Mouse (Mus musculus) hindbrain, embryonic 10.5 days (tissue): ENCODE data around the gene Agxt. TPM values are rescaled to one million over a fixed set of nuclear protein-coding genes. Genes with fewer than 3 reads are reported as not detected.

Source experiments
- DNase-seq: peaks from one replicate; pipeline ENCODE4 v3.0.0-alpha.2; 2017; ENCODE audit warnings: low spot score
- H3K27ac ChIP-seq: fragments of 300-500 bp; sonication (generic); 2 replicates; pipeline ENCODE4 v1.5.1; 2016; ENCODE audit warnings: mild to moderate bottlenecking, moderate library complexity
- H3K27me3 ChIP-seq: fragments of 300-500 bp; sonication (generic); 2 replicates; pipeline ENCODE4 v1.6.1; 2016; ENCODE audit warnings: mild to moderate bottlenecking; ENCODE audit not compliant: poor library complexity, insufficient read depth, severe bottlenecking
- H3K36me3 ChIP-seq: fragments of 300-500 bp; sonication (generic); 2 replicates; pipeline ENCODE4 v1.6.1; 2016; ENCODE audit warnings: mild to moderate bottlenecking, moderate library complexity
- H3K4me1 ChIP-seq: fragments of 300-500 bp; sonication (generic); replicated peaks from 2 replicates; pipeline ENCODE4 v1.6.1; 2016; ENCODE audit warnings: mild to moderate bottlenecking
- H3K4me3 ChIP-seq: fragments of 300-500 bp; sonication (generic); 2 replicates; pipeline ENCODE4 v1.5.1; 2016; ENCODE audit warnings: mild to moderate bottlenecking, moderate library complexity
- H3K9me3 ChIP-seq: fragments of 300-500 bp; sonication (generic); 2 replicates; pipeline ENCODE4 v1.6.1; 2016; ENCODE audit warnings: mild to moderate bottlenecking, moderate library complexity
- WGBS: fragments of 180-500 bp; shearing (Covaris S2); methylation state at CpG from one replicate; pipeline ENCODE4 v1.1.7; 2016; 5-methylcytosine and 5-hydroxymethylcytosine counted together
- polyA plus RNA-seq: library from polyadenylated mRNA; unstranded; fragments of >200 nt; fragmentation: Nextera tagmentation; extraction: Ambion mirVana; gene quantifications from 2 replicates; pipeline ENCODE4 v1.2.1, GENCODE M21; 2016

The Agxt gene
- polyA plus RNA-seq: not detected in 2 replicates

DNA sequence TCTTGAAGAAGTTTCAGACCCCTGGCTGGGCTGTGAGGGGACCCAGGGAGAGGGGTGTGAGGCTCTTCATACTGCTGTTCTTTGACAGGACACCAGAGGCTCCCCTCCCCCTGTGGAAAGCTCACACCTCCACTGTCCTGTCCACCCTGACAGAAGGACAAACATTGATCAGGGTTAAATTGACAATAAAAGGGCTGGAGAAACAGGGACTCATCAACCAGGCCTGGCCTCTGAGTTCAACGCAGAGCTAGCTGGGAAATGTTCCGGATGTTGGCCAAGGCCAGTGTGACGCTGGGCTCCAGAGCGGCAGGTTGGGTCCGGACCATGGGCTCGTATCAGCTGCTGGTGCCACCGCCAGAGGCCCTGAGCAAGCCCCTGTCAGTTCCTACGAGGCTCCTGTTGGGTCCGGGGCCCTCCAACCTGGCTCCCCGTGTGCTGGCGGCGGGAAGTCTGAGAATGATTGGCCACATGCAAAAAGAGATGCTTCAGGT lies at the start of gene Agxt:
Agxt (plus strand) TSS at position 205 of the 491 bp plus-strand sequence.
- DNase-seq: no peak

GRCm38 (mm10) chr1:93092582-93092981 lies 42.5 kb upstream of the Agxt start:
- Histone ChIP-seq H3K36me3 (peaks cover 13% of the 10 kb centered on the region), H3K27ac (no peak overlapping the region), H3K4me3 (no peak overlapping the region), H3K27me3 (no peaks in the 10 kb centered on the region), H3K4me1 (peaks cover 16% of the 10 kb centered on the region), H3K9me3 (no peaks in the 10 kb centered on the region)
- WGBS: 98% methylated on average over 3 of the region's 3 CpGs
- no peak for DNase-seq

More for the DNA sequence above, at the start of gene Agxt:
- Histone ChIP-seq H3K36me3 (no peaks in the 10 kb centered on the region), H3K9me3 (no peaks in the 10 kb centered on the region), H3K27me3 (no peaks in the 10 kb centered on the region), H3K4me3 (no peak within 1 kb of the TSS), H3K4me1 (peaks cover 8% of the 10 kb centered on the region; the same call in 1 of the 2 replicates), H3K27ac (no peak within 1 kb of the TSS)
- 88% methylated on average over 12 of the region's 12 CpGs for WGBS

DNA sequence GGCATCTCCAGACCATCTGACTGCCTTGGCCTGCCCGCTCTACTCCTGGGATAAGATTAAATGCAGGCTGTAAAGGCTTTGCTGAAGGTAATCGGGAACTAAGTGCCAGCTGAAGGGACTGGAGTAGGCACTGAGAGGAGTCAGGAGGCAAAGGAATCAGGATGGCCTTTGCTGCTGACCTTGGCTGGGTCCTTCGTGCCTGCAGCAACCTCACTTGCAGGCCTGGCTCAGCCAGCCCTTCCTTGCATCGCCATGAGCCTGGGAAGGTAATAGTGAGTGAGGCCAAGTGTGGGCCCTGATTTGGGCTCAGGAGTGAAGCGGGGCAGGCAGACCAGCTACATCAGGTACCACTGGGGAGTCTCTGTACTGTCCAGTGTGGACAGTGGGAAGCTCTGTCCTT lies 36.1 kb upstream of the Agxt start:
- no peak overlapping the region for H3K4me3 ChIP-seq
- no peak overlapping the region for H3K27ac ChIP-seq
- no peaks in the 10 kb centered on the region for H3K9me3 ChIP-seq
- 87% methylated on average over 5 of the region's 5 CpGs for WGBS
- peaks cover 56% of the 10 kb centered on the region for H3K27me3 ChIP-seq
- DNase-seq: no peak
- H3K36me3 ChIP-seq: 0 out of 2 replicates have a peak, but pooled peaks cover 5% of the 10 kb centered on the region
- peaks cover 52% of the 10 kb centered on the region for H3K4me1 ChIP-seq

DNA sequence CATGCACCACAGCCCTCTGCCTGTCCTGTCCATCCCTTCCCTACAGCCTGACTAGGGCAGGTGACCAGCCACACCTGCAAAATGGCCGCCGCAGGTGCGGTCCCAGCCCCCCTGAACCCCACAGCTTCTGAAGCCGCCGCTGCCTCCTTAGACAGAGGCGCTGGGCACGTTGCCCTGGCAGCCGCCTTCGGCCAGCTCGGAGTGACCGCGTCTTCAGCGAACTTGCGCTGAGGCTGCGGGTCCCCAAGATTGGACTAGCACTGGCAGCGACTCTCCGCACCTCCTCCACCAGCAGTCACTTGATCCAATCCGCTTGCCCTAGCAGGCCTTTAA lies 34.8 kb upstream of the Agxt start:
- DNase-seq: no peak
- Histone ChIP-seq H3K4me3 (peak overlapping the region; percentile 65), H3K4me1 (peaks cover 49% of the 10 kb centered on the region), H3K27ac (peak overlapping the region; percentile 89), H3K36me3 (0 out of 2 replicates have a peak, but pooled peaks cover 5% of the 10 kb centered on the region), H3K9me3 (no peaks in the 10 kb centered on the region), H3K27me3 (peaks cover 60% of the 10 kb centered on the region)
- 2% methylated on average over 18 of the region's 18 CpGs for WGBS

- Histone ChIP-seq H3K36me3 (0 out of 2 replicates have a peak, but pooled peaks cover 5% of the 10 kb centered on the region), H3K4me3 (peak overlapping the region; percentile 65), H3K9me3 (no peaks in the 10 kb centered on the region), H3K27me3 (peaks cover 60% of the 10 kb centered on the region), H3K27ac (peak overlapping the region; percentile 89), H3K4me1 (peaks cover 43% of the 10 kb centered on the region)
- WGBS: under 1% methylated on average over 49 of the region's 49 CpGs
- DNase-seq: peak; percentile 62
Measured at GRCm38 (mm10) chr1:93100576-93101491, 34.2 kb upstream of the Agxt start.

- peaks cover 38% of the 10 kb centered on the region for H3K4me1 ChIP-seq
- H3K4me3 ChIP-seq: peak within 1 kb of the TSS; percentile 65
- H3K27me3 ChIP-seq: peaks cover 60% of the 10 kb centered on the region
- under 1% methylated on average over 39 of the region's 39 CpGs for WGBS
- H3K27ac ChIP-seq: peak within 1 kb of the TSS; percentile 89
- 0 out of 2 replicates have a peak, but pooled peaks cover 5% of the 10 kb centered on the region for H3K36me3 ChIP-seq
- no peaks in the 10 kb centered on the region for H3K9me3 ChIP-seq
- peak; percentile 80 for DNase-seq
Measured at GRCm38 (mm10) chr1:93101571-93102061, 33.4 kb upstream of the Agxt start, which contains the start of gene Kif1a. Gene Kif1a (minus strand): TSS chr1:93101951.

DNA sequence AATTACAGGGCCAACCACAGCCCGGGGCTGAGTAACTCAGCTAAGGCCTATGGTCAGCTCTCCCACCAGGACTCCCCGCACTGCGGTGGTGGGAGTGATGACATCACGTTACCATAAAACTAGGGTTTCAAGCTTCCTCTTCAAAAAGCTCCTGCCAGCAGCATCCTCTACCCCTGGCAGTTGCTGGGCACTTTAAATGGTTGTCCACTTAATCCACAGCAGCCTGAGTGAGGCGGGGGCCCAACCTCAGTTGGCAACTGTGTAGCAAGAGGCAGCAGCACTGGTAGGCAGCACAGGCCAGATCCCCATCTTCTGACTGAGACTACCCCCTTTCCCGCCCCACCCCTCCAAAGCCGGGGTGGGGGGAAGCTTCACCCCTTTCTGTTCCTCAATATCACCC lies 32.3 kb upstream of the Agxt start:
- no peak overlapping the region for H3K27ac ChIP-seq

DNA sequence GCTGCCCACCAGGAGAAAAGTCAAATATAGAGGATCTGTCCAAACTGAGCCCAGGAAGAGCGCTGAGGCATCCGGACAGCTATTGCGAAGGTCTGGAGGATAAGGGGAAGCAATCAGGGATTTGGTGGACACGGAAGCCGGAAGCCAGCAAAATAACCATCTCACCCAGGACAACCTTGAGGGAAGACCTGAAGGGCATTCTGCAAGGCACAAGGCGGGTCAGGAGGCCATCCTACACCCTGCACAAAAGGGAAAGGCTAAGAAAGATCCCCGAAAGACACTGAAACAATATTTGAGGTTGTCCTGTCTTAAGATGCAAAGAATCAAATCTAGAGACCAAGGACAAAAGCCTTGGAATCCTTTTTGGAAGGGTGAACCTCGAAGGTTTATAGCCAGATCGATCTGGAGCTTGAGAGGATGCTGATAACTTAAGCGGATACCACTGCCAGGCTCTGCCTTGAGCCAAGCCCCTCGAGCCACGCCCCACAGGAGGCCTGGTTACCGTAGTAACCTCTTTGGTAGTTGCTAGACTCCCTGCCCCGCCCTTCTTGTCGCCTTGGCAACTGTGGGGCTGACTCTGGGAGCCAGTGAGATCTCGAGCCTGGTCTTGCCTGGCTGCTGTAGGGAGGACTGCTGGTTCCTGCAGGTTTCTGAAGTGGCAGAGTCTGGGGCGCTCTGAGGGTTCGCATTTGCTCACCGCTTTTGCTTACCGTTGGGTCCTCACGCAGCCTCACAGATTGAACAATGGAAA lies 20.2 kb upstream of the Agxt start:
- peak; percentile 97 for DNase-seq
- peak overlapping the region; percentile 86 for H3K27ac ChIP-seq
- H3K27me3 ChIP-seq: peaks cover 9% of the 10 kb centered on the region; the same call in 1 of the 2 replicates
- WGBS: 25% methylated on average over 21 of the region's 21 CpGs
- H3K4me1 ChIP-seq: peaks cover 16% of the 10 kb centered on the region
- peaks cover 6% of the 10 kb centered on the region; the same call in 1 of the 2 replicates for H3K9me3 ChIP-seq
- peak overlapping the region; percentile 56 for H3K4me3 ChIP-seq
- H3K36me3 ChIP-seq: no peaks in the 10 kb centered on the region

More for the DNA sequence above, 32.3 kb upstream of the Agxt start:
- H3K36me3 ChIP-seq: no peaks in the 10 kb centered on the region
- no peak overlapping the region for H3K4me3 ChIP-seq
- no peak for DNase-seq
- peaks cover 60% of the 10 kb centered on the region for H3K27me3 ChIP-seq
- H3K4me1 ChIP-seq: peaks cover 38% of the 10 kb centered on the region
- WGBS: 73% methylated on average over 7 of the region's 7 CpGs
- no peaks in the 10 kb centered on the region for H3K9me3 ChIP-seq

GRCm38 (mm10) chr1:93115471-93115870 lies 19.6 kb upstream of the Agxt start:
- 16% methylated on average over 13 of the region's 13 CpGs for WGBS
- Histone ChIP-seq H3K4me1 (peaks cover 16% of the 10 kb centered on the region), H3K9me3 (peaks cover 6% of the 10 kb centered on the region; the same call in 1 of the 2 replicates), H3K4me3 (peak overlapping the region; percentile 56), H3K36me3 (no peaks in the 10 kb centered on the region), H3K27ac (peak overlapping the region; percentile 86), H3K27me3 (peaks cover 9% of the 10 kb centered on the region; the same call in 1 of the 2 replicates)
- no peak for DNase-seq

DNA sequence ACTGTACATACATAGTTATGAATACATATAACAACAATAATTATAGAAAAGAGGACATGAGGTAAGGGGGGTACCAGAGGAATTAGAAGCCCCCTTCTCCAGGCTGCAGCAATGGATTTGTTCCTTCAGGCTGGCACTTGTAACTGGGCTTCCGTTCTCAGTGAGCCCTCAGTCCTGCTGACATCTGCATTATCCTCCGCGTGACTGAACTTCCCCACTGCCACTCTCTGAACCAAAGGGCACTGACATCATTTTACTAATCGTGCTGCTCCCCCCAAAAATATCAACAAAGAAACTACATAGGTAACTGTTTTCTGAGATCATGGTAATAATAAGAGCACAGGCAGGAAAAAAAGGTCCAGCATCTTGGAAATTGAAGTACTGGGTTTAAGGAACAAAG lies 16.2 kb upstream of the Agxt start:
- Histone ChIP-seq H3K4me3 (no peak overlapping the region), H3K27me3 (peaks cover 9% of the 10 kb centered on the region; the same call in 1 of the 2 replicates), H3K9me3 (no peaks in the 10 kb centered on the region), H3K36me3 (no peaks in the 10 kb centered on the region), H3K4me1 (peaks cover 17% of the 10 kb centered on the region), H3K27ac (no peak overlapping the region)
- no peak for DNase-seq
- WGBS: 50% methylated on average over 4 of the region's 4 CpGs

- no peaks in the 10 kb centered on the region for H3K9me3 ChIP-seq
- no peaks in the 10 kb centered on the region for H3K27me3 ChIP-seq
- 80% methylated on average over 11 of the region's 11 CpGs for WGBS
- no peak for DNase-seq
- no peaks in the 10 kb centered on the region for H3K36me3 ChIP-seq
- 0 out of 2 replicates have a peak, but pooled peaks cover 8% of the 10 kb centered on the region for H3K4me1 ChIP-seq
- H3K27ac ChIP-seq: no peak overlapping the region
- H3K4me3 ChIP-seq: no peak overlapping the region
Measured at GRCm38 (mm10) chr1:93123179-93123854, 11.7 kb upstream of the Agxt start.

GRCm38 (mm10) chr1:93124066-93124465 lies 11.0 kb upstream of the Agxt start:
- H3K4me3 ChIP-seq: no peak overlapping the region
- no peak for DNase-seq
- no peaks in the 10 kb centered on the region for H3K36me3 ChIP-seq
- no peak overlapping the region for H3K27ac ChIP-seq
- H3K9me3 ChIP-seq: no peaks in the 10 kb centered on the region
- H3K27me3 ChIP-seq: no peaks in the 10 kb centered on the region
- H3K4me1 ChIP-seq: peaks cover 15% of the 10 kb centered on the region
- 71% methylated on average over 8 of the region's 8 CpGs for WGBS
